Comparison of ENCODE assay signal across 11 mouse cellular contexts in the genomic region with DNA sequence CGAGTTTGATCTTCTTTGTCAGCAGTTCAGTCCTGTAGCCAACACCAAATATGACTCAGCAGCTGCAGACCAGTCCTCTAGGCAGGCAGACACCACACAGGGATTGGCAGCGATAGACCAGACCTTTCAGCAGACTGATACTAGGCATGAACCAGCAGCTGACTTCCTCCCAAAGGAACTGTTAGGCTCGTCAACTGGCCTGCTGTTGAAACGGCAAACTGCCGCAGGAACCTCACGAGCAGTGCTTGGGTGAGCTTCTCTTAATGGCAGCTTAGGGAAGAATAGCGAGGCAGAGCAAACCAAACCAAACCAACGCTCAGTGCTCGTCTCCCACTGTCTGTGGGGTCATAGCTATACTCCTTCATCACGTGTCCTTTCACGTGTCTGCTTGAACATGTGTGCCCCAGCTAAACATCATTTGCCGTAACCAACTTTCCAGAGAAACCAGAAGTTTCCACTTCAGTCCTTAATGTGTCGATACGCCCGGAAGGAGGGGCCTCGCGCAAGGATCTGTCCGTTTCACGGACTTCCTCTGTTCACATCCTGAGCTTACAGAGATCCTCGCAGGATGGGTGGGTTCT. TPM values are rescaled to one million over a fixed set of nuclear protein-coding genes. Genes with fewer than 3 reads are reported as not detected.
A peak's percentile ranks its signal among the peaks of the same experiment; 100 is the strongest.
DNase-seq lines count a peak whose midpoint lies in the region; ATAC-seq and TF ChIP-seq lines count a peak whose summit lies in the region.
"Had no signal": no experiment of that assay in that cellular context is flagged by ENCODE, and none has a peak within 500 bp of the region (broad histone marks: within the 10 kb centered on the region; RNA-seq: fewer than 3 reads in every experiment).

No protein-coding gene starts in this region.

- H3K27ac ChIP-seq in bone marrow macrophage, adult 2 months (ENCODE audit: insufficient read depth, low read depth, low read length): peak overlapping the region; percentile 86
- no peak overlapping the region for H3K27ac ChIP-seq in forebrain, embryonic 10.5 days

- H3K27me3 ChIP-seq in forebrain, embryonic 10.5 days (ENCODE audit: poor library complexity, severe bottlenecking): peaks cover 15% of the 10 kb centered on the region

- H3K36me3 ChIP-seq in forebrain, embryonic 10.5 days (replicated peaks): no peaks in the 10 kb centered on the region
- H3K36me3 ChIP-seq: G1E had no signal

- peaks cover 3% of the 10 kb centered on the region; the same call in 1 of the 2 replicates for H3K9me3 ChIP-seq in forebrain, embryonic 10.5 days
- H3K9me3 ChIP-seq: G1E had no signal

- DNase-seq in kidney, adult 18-20 months: peak; percentile 24
- no peak for DNase-seq in kidney, adult 9 months
- peak; percentile 27 for DNase-seq in skeletal muscle tissue, adult 2 months (ENCODE audit: low read depth, low spot score)
- DNase-seq in forebrain, embryonic 10.5 days (ENCODE audit: extremely low spot score, low spot score): no peak
- DNase-seq in kidney, postnatal 14 days: no peak
- no peak for DNase-seq in layer of hippocampus, adult 9-11 months

- 87% methylated on average over 20 of the region's 20 CpGs for WGBS in forebrain, embryonic 10.5 days

- H3K4me3 ChIP-seq in bone marrow macrophage, adult 2 months (ENCODE audit: insufficient read depth, low read length): peak overlapping the region; percentile 38
- no peak overlapping the region for H3K4me3 ChIP-seq in forebrain, embryonic 10.5 days

- TF ChIP-seq POLR2A in bone marrow macrophage, adult 2 months (IDR thresholded peaks at IDR 0.05; ENCODE audit: borderline replicate concordance, low read depth, low read length): no peak

- no peak for TF ChIP-seq CTCF in bone marrow macrophage, adult 2 months (IDR thresholded peaks at IDR 0.05; ENCODE audit: low read depth, low read length)

- peaks cover 36% of the 10 kb centered on the region for H3K4me1 ChIP-seq in bone marrow macrophage, adult 2 months (ENCODE audit: control insufficient read depth, insufficient read depth, low read length)
- peaks cover 14% of the 10 kb centered on the region for H3K4me1 ChIP-seq in forebrain, embryonic 10.5 days

- ATAC-seq in hematopoietic stem cell, adult 5-6 weeks (replicated peaks in 1 of 2; ENCODE audit: insufficient read depth in 1 of 2, low FRiP score in 2 of 2, low TSS enrichment in 1 of 2, low read depth in 1 of 2, poor library complexity in 2 of 2, severe bottlenecking in 2 of 2): peak; percentile 52 to 57

RNA-seq across cellular contexts. Expression of a gene that starts 14.3 kb away (rescaled TPM):
- 13.0 and 16.9 TPM in 2 replicates for polyA plus RNA-seq in bone marrow macrophage, adult 2 months (2012; ENCODE audit: insufficient read depth, insufficient read length, missing spikeins)
- 11.1 and 13.4 TPM in 2 replicates for total RNA-seq in hematopoietic stem cell, adult 5-6 weeks (2017)
- 4.7 and 4.8 TPM in 2 replicates for polyA plus RNA-seq in forebrain, embryonic 10.5 days (2016; fragmentation: Nextera tagmentation; extraction: Ambion mirVana)
- polyA plus RNA-seq: G1E had no signal

RNA-seq across cellular contexts. Expression of a gene that starts 15.3 kb away (rescaled TPM):
- not detected in 2 replicates for polyA plus RNA-seq in bone marrow macrophage, adult 2 months (2012; ENCODE audit: insufficient read depth, insufficient read length, missing spikeins)
- not detected in 2 replicates for total RNA-seq in hematopoietic stem cell, adult 5-6 weeks (2017)
- polyA plus RNA-seq in forebrain, embryonic 10.5 days (2016; fragmentation: Nextera tagmentation; extraction: Ambion mirVana): 0.11 TPM in 1 of 2 replicates, not detected in the other
- polyA plus RNA-seq: embryonic facial prominence, embryonic 11.5 days; G1E; neural tube, embryonic 14.5 days had no signal

RNA-seq across cellular contexts. Expression of a gene that starts 30.0 kb away (rescaled TPM):
- polyA plus RNA-seq in bone marrow macrophage, adult 2 months (2012; ENCODE audit: insufficient read depth, insufficient read length, missing spikeins): not detected in 2 replicates
- total RNA-seq in hematopoietic stem cell, adult 5-6 weeks (2017): not detected in 2 replicates
- polyA plus RNA-seq in forebrain, embryonic 10.5 days (2016; fragmentation: Nextera tagmentation; extraction: Ambion mirVana): not detected in 2 replicates
- total RNA-seq: G1E had no signal
- polyA plus RNA-seq: embryonic facial prominence, embryonic 11.5 days; G1E; neural tube, embryonic 14.5 days had no signal

RNA-seq across cellular contexts. Expression of a gene that starts 47.5 kb away (rescaled TPM):
- polyA plus RNA-seq in bone marrow macrophage, adult 2 months (2012; ENCODE audit: insufficient read depth, insufficient read length, missing spikeins): 8.1 and 8.5 TPM in 2 replicates
- total RNA-seq in hematopoietic stem cell, adult 5-6 weeks (2017): not detected in 2 replicates
- not detected in 2 replicates for polyA plus RNA-seq in forebrain, embryonic 10.5 days (2016; fragmentation: Nextera tagmentation; extraction: Ambion mirVana)
- polyA plus RNA-seq: embryonic facial prominence, embryonic 11.5 days; G1E; neural tube, embryonic 14.5 days had no signal

RNA-seq across cellular contexts. Expression of a gene that starts 56.0 kb away (rescaled TPM):
- polyA plus RNA-seq in bone marrow macrophage, adult 2 months (2012; ENCODE audit: insufficient read depth, insufficient read length, missing spikeins): not detected in 2 replicates
- not detected in 2 replicates for total RNA-seq in hematopoietic stem cell, adult 5-6 weeks (2017)
- not detected in 2 replicates for polyA plus RNA-seq in forebrain, embryonic 10.5 days (2016; fragmentation: Nextera tagmentation; extraction: Ambion mirVana)
- polyA plus RNA-seq: embryonic facial prominence, embryonic 11.5 days; G1E; neural tube, embryonic 14.5 days had no signal

Comparison
In these comparisons a context has a peak if more than half of its experiments do, and no peak if none do; other contexts are left out.
1. DNase-seq: peak in kidney, adult 18-20 months (single experiment) and skeletal muscle tissue, adult 2 months (single experiment); none in kidney, adult 9 months (single experiment), forebrain, embryonic 10.5 days (single experiment), kidney, postnatal 14 days (single experiment) and layer of hippocampus, adult 9-11 months (single experiment).